Comparison of ENCODE assay signal across 16 mouse cellular contexts in genomic region chr4:116710154-116710553, GRCm38 (mm10).
"Had no signal": no experiment of that assay in that cellular context is flagged by ENCODE, and none has a peak within 500 bp of the region (broad histone marks: within the 10 kb centered on the region; RNA-seq: fewer than 3 reads in every experiment).

No protein-coding gene starts in this region.

- ATAC-seq: lung, postnatal 0 days had no signal

- H3K27ac ChIP-seq: lung, embryonic 15.5 days; macrophage; midbrain, embryonic 12.5 days; neural tube, embryonic 12.5 days; stomach, embryonic 15.5 days; stomach, postnatal 0 days had no signal

- H3K4me2 ChIP-seq: lung, embryonic 15.5 days; stomach, embryonic 15.5 days had no signal

- H3K27me3 ChIP-seq: lung, embryonic 15.5 days; megakaryocyte, embryonic 14.5 days; midbrain, embryonic 12.5 days; neural tube, embryonic 12.5 days; stomach, embryonic 15.5 days had no signal

- H3K36me3 ChIP-seq: stomach, embryonic 15.5 days had no signal

- H3K9ac ChIP-seq: midbrain, embryonic 12.5 days; neural tube, embryonic 12.5 days; stomach, embryonic 15.5 days had no signal

- H3K9me3 ChIP-seq: lung, embryonic 15.5 days; megakaryocyte, embryonic 14.5 days; midbrain, embryonic 12.5 days; neural tube, embryonic 12.5 days; stomach, embryonic 15.5 days had no signal

- DNase-seq: lung, adult 2 months; lung, postnatal 14 days; lung, postnatal 36 days; midbrain, embryonic 14.5 days; right cerebral cortex, postnatal 14 days; thymus, adult 2 months; thymus, postnatal 25 days; thymus, postnatal 4 days had no signal

- H3K4me3 ChIP-seq: lung, embryonic 15.5 days; midbrain, embryonic 12.5 days; neural tube, embryonic 12.5 days had no signal
